33 mouse cellular contexts compared by ENCODE assay signal in genomic region chr19:6684921-6685320, GRCm38 (mm10).
"Had no signal": no experiment of that assay in that cellular context is flagged by ENCODE, and none has a peak within 500 bp of the region (broad histone marks: within the 10 kb centered on the region; RNA-seq: fewer than 3 reads in every experiment).

No protein-coding gene starts in this region.

- H3K27ac ChIP-seq: heart, embryonic 13.5 days; heart, embryonic 15.5 days; hindbrain, embryonic 10.5 days; hindbrain, embryonic 12.5 days; hindbrain, embryonic 13.5 days; hindbrain, embryonic 14.5 days; hindbrain, embryonic 15.5 days; hindbrain, postnatal 0 days; intestine, embryonic 15.5 days; kidney, embryonic 15.5 days; kidney, postnatal 0 days; layer of hippocampus, adult 2 months; left cerebral cortex, adult 2 months had no signal

- H3K36me3 ChIP-seq: heart, embryonic 12.5 days; heart, embryonic 13.5 days; heart, embryonic 15.5 days; hindbrain, embryonic 10.5 days; hindbrain, embryonic 12.5 days; hindbrain, embryonic 13.5 days; hindbrain, embryonic 15.5 days; intestine, embryonic 15.5 days; kidney, embryonic 15.5 days had no signal

- ATAC-seq: hindbrain, embryonic 16.5 days; hindbrain, postnatal 0 days; inflammation-experienced regulatory T-cells, adult 6 months; intestine, embryonic 15.5 days; intestine, embryonic 16.5 days; intestine, postnatal 0 days had no signal

- H3K4me1 ChIP-seq: heart, embryonic 12.5 days; heart, embryonic 13.5 days; heart, embryonic 15.5 days; hindbrain, embryonic 15.5 days; intestine, embryonic 15.5 days; kidney, embryonic 15.5 days had no signal

- DNase-seq: heart, postnatal 10 days; heart, postnatal 14 days; heart, postnatal 36 days; kidney, adult 11 months; kidney, adult 18-20 months; kidney, adult 2 months; kidney, adult 8-10 months; kidney, adult 9 months; kidney, postnatal 10 days; kidney, postnatal 14 days; kidney, postnatal 25 days; kidney, postnatal 36 days; kidney, postnatal 4 days; layer of hippocampus, adult 9-11 months; layer of hippocampus, postnatal 36 days had no signal

- H3K27me3 ChIP-seq: hindbrain, embryonic 12.5 days; hindbrain, embryonic 15.5 days had no signal

- H3K9ac ChIP-seq: heart, embryonic 12.5 days; heart, embryonic 13.5 days; heart, embryonic 15.5 days; hindbrain, embryonic 12.5 days; hindbrain, embryonic 13.5 days; hindbrain, embryonic 14.5 days; hindbrain, embryonic 15.5 days; intestine, embryonic 15.5 days; kidney, embryonic 15.5 days had no signal

- H3K4me3 ChIP-seq: heart, embryonic 12.5 days; heart, embryonic 13.5 days; heart, embryonic 15.5 days; hindbrain, embryonic 10.5 days; hindbrain, embryonic 12.5 days; hindbrain, embryonic 13.5 days; hindbrain, embryonic 15.5 days; intestine, embryonic 15.5 days; kidney, embryonic 15.5 days; layer of hippocampus, adult 2 months; left cerebral cortex, adult 2 months had no signal

- H3K9me3 ChIP-seq: heart, embryonic 12.5 days; heart, embryonic 13.5 days; heart, embryonic 15.5 days; hindbrain, embryonic 10.5 days; hindbrain, embryonic 12.5 days; hindbrain, embryonic 13.5 days; hindbrain, embryonic 15.5 days; intestine, embryonic 15.5 days; kidney, embryonic 15.5 days had no signal

- H3K4me2 ChIP-seq: heart, embryonic 12.5 days; heart, embryonic 13.5 days; heart, embryonic 15.5 days; hindbrain, embryonic 12.5 days; hindbrain, embryonic 13.5 days; hindbrain, embryonic 14.5 days; hindbrain, embryonic 15.5 days; intestine, embryonic 15.5 days; kidney, embryonic 15.5 days had no signal
